Mouse (Mus musculus) urinary bladder, adult 2 months (tissue): ENCODE data around the gene Tspan2. TPM values are rescaled to one million over a fixed set of nuclear protein-coding genes. Genes with fewer than 3 reads are reported as not detected.

ENCODE experiments used
- DNase-seq: peaks from one replicate; pipeline ENCODE4 v3.0.0; 2022; ENCODE audit warnings: low spot score
- polyA plus RNA-seq: library from polyadenylated mRNA; depleted of rRNA; stranded (reverse); fragments of >200 nt; gene quantifications from 2 replicates; pipeline ENCODE4 v1.2.3, GENCODE M21; 2012; rRNA removed

Gene Tspan2
- 76.3 and 90.8 TPM in 2 replicates for polyA plus RNA-seq

- DNase-seq, result peak; percentile 67
Measured at GRCm38 (mm10) chr3:102734313-102735030, at the start of gene Tspan2. Tspan2 (plus strand) TSS chr3:102734529.

GRCm38 (mm10) chr3:102686861-102687260 lies 47.5 kb upstream of the Tspan2 start:
- DNase-seq, result no peak

DNA sequence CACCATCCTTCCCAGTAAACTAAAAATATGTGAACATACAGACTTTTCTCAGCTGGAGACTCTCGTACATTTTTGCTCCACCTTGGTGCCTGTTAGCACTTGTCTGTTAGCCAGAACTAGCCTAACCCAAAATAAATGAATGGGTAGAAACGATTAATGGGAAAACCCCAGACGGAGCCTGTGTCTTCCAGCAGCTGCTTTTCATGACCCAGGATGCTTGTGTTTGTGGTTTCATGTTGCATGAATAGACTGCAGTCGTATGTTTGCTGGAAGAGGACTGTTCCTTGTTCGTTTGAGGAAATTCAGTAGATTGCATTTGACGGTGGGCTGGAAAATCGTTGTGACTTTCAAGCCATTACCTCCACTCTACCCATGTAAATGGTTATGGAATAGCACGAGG lies 46.5 kb upstream of the Tspan2 start:
- DNase-seq, result no peak

DNA sequence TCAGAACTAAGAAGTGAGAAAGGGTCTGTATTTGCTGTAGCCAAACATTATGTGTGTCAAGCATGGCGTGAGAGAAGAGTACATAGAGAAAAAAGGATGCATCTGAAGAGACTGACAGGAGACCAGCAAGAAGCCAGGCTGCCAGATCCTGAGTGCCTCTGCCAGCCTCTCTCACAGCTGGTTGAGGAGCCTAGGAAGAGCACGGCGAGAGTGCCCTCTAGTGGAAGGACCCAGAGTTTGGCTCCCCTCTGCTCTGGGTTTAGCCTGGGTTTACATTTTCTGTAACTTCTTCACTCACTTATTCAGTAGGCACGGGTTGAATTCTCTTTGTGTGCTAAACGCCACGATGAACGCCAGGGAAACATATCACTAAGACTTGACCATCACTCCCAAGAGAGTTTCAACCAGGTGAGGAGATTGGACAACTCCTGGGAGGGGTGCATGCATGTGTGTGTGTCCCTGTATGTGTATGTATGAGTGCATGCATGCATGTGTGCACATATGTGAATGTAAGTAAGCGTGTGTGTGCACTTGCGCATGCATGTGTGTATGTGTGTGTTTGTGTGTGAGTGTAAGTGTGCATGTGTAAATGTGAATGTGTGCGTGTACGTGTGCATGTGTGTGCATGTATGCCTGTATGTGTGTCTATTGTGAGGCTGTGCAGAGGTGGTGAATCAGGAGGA lies 42.4 kb upstream of the Tspan2 start:
- DNase-seq, result peak; percentile 39

- DNase-seq, result no peak
Measured at GRCm38 (mm10) chr3:102692758-102693325, 41.5 kb upstream of the Tspan2 start.

GRCm38 (mm10) chr3:102698127-102698526 lies 36.2 kb upstream of the Tspan2 start:
- no peak for DNase-seq

- DNase-seq, result no peak
Measured at GRCm38 (mm10) chr3:102701303-102701702, 33.0 kb upstream of the Tspan2 start.

DNA sequence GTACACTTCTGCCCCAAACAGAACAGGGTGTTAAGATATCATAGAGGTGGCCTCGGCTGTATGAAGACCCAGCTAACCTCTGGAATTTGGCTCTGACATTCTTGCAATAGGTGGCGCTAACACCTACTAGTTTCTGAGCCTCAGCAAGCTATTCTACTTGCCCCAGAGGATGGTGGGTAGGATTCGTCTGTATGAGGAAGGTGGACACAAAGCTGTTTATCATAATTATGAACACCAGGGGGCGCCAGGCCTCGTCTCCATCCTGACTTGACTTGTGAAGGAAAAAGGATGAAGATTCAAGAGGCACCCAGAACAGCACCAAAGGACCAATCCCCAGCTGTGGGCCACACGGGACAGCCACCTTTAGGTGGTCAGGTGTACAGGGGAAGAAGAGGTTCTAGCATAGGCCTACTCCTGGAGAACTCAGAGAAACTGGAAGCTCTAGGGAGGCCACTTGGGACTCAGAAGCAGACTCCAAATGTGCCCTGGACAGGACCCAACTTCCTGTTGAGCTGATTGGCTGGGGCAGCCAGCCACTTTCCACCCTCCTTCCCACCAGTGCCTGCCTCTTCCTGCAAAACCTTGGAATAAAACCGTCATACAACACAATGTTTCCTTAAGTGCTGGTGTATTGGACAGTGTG lies 32.3 kb upstream of the Tspan2 start:
- DNase-seq, result no peak

DNA sequence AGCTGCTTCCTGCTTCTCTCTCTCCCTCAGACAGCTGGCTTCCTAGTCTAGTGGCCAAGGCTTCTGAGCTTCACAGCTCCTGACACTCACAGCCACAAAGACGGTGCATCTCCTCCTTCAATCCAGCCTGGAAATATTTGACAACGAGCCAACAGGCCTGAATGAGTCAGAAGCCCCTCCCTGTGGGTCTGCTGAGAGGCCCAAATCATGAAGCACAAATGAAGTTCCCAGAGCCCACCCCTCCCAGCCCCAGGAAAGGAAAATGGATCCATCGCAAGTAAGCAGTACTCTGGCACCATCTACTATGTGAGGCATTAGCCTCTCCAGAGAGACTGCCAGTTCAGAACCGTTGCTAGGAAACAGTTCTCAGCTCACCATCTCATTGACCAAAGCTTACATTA lies 30.3 kb upstream of the Tspan2 start:
- DNase-seq, result no peak

DNA sequence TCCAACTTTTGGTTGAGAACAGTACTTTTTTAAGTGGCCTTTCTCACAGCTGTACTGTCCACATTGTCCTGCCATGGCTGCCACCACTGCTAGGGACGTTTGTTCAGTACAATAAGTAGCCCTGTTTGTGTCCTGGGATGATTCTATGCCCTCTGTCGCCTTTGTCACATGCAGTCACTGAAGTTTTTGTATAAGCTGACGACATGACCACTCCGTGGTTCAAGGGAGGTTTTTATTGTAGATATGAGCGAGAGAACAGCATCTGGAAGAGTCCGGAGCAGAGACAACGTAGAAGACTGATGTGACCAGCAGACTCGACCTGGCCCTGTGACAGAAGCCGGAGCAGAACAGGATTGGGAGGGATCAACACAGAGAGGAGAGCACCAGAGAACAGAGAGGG lies 25.7 kb upstream of the Tspan2 start:
- DNase-seq, result no peak

DNA sequence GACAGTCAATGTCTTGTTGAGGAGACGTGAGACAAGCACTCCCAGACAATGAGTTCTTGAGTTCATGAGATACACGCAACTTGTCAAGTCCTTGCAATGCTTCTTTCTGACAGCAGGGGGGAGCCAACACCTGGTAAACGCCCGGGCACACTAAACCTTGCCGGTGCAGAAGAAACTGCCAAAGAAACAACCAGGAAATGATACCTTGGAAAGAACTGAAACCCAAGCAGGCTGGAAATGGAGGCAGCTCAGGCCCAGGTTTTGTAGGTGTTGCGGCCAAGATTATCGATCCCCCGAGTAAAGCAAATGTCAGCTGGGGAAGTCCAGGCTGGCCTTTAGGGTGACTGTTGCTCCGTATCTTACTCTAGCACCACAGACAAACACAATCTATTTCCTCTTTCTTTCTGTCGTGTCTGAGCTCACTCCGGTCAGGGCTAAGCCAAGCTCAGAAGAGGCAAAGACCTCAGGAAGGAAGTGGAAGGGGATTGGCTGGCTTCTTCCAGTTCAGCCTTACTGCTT lies 19.2 kb upstream of the Tspan2 start:
- DNase-seq, result peak; percentile 36

- DNase-seq, result no peak
Measured at GRCm38 (mm10) chr3:102715839-102716238, 18.5 kb upstream of the Tspan2 start.

- no peak for DNase-seq
Measured at GRCm38 (mm10) chr3:102717586-102718285, 16.6 kb upstream of the Tspan2 start.

DNA sequence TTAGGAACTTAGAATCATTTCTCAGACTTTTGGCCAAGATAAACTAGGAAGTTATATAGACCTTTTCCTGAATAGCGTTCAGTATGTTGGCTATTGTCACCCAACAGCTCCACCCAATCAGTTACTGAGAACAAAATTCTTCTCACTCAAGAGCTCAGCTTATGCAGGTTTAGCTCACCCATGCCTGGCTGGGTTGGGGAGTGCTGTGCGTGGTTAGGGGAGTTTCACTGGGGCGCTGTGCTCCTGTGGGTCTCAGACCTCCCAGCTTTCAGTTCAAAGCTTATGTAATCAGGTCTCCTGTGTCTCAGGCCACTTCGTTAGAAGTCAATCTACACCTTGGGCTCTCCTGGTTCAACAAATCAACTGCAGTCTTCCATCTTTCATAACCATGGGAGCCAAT lies 11.2 kb upstream of the Tspan2 start:
- DNase-seq, result no peak

GRCm38 (mm10) chr3:102723841-102724570 lies 10.3 kb upstream of the Tspan2 start:
- DNase-seq, result no peak

- DNase-seq, result no peak
Measured at GRCm38 (mm10) chr3:102724798-102725459, 9.4 kb upstream of the Tspan2 start.

- DNase-seq, result no peak
Measured at GRCm38 (mm10) chr3:102729416-102729815, 4.9 kb upstream of the Tspan2 start.

DNA sequence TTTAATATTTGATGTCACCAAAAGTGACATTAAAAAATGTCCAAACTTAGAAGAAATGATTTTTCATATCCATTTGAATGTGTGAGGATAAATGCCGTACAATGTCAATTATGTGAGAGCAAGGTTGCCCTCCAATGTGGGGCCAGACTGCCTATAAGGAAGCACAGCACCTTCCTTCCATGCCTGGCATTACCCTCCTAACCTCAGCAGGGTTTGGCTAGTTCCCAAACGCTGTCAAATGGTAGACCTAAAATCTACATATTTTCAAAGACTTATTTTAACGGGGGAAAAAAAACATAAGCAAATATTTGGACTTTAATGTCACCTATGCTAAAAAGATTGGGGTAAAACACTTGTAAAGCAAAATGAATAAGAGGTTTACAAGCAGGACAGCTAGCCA lies 3.2 kb upstream of the Tspan2 start:
- no peak for DNase-seq

GRCm38 (mm10) chr3:102732619-102733018 lies 1.7 kb upstream of the Tspan2 start:
- DNase-seq, result no peak

GRCm38 (mm10) chr3:102733050-102733449 lies 1.3 kb upstream of the Tspan2 start:
- DNase-seq, result no peak

GRCm38 (mm10) chr3:102733936-102734312 lies 405 bp upstream of the Tspan2 start:
- DNase-seq, result no peak
